Mouse (Mus musculus): ENCODE results near the gene Olfr1175-ps. TPM values are rescaled to one million over a fixed set of nuclear protein-coding genes. Genes with fewer than 3 reads are reported as not detected.

Gene Olfr1175-ps
- total RNA-seq (2015; ENCODE audit: low replicate concordance) (not detected in 2 replicates), total RNA-seq (2017; ENCODE audit: low replicate concordance) (not detected in 2 replicates)

DNA sequence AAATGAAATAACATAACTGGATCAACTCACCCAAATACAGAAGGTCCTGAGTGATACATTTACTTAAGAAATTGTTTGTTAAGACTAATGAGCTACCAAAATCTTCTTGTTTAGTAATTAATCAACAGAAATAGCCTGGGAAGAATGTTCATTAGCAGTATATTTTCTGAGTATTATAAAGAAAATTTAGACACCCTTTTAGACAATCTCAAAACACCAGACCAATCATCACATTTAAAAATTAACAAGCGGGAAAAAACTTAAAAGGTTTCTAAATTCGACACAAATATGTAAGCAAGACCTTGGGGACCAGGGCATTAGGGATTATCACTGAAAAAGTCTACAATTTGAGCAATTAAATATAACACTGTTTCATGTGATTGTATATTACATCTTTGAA is at the start of gene Olfr1175-ps:
TSS of gene Olfr1175-ps (minus strand) at position 101 of the 400 bp plus-strand sequence.
- ATAC-seq (replicated peaks; ENCODE audit: low FRiP score, poor library complexity, severe bottlenecking), result no peak

DNA sequence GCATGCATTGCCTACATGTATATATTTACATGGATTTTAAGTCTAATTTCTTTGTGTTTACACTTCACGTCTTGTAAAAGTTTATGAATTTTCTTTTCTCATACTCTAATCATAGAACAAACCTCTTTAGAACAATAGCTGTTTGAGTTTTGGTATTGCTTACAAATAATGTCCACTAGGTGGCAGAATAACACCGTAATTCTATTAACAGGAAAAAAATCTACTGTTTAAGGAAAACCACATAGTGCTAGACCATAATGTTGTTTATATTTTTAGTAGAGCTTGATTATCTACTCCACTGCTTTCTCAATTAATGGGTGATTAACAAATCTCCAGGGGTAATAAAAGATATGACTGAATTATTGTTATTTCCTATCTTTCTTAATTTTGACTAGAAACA is 29.3 kb upstream of the Olfr1175-ps start:
- ATAC-seq (replicated peaks; ENCODE audit: low FRiP score, poor library complexity, severe bottlenecking), result no peak

DNA sequence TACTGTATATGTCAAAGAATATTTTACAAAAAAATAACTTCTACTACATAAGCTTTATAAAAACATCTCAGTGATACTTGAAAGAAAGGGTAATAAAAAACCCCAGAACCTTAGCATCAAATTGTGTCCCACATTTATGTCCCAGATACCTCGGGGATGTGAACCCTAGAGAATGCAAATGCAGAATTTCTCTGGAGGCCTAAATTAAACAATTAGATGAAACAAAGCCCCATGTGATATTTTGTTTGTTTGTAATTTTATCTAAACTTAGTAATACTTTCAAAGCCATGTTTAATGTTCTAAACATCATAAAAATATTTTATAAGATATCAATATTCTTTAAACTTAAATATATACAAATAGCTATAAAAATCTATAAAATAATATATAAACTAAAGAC is 19.4 kb upstream of the Olfr1175-ps start, which contains the start of gene Olfr1177-ps:
TSS of gene Olfr1177-ps (minus strand) at position 101 of the 400 bp plus-strand sequence.
- ATAC-seq (replicated peaks; ENCODE audit: low FRiP score, poor library complexity, severe bottlenecking), result no peak

DNA sequence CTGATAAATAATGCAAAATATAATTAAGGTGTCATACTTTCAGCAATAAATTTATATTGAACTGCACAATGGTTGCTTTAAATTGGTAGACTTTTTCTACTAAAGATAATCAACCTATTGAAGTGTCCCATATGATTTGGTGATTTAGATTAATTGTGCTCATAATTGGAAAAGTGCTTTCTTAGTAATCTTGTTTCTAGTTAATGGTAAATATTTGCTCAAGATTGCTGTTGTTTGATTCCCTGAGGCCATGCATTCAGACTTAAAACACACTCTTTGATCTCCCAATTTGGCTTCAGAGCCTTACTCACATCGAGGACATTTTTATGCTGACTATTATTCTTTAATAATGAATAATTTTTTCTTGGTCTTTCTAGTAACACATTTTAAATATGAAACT is 9.4 kb upstream of the Olfr1175-ps start, which contains the start of gene Olfr1176:
TSS of gene Olfr1176 (plus strand) at position 301 of the 400 bp plus-strand sequence.
- no peak for ATAC-seq (replicated peaks; ENCODE audit: low FRiP score, poor library complexity, severe bottlenecking)

DNA sequence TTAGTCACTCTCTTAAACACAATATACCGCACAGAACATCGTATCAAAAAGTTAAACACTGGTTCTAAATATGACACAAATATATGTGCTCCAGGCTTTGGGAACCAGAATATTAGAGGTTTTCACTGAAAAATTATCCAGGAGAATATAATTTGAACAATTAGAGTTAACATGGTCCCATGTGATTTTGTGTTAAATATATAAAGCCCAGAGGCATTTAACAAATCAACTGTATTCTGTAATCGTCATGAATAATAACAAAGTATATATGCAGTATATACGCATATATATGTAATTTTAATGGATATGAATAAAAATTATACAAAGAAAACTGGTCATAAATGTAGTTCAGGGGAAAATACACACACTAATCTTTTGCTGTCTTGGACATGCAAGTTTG is 12.0 kb downstream of the Olfr1175-ps start, which contains the start of gene Olfr1174-ps:
TSS of gene Olfr1174-ps (minus strand) at position 101 of the 400 bp plus-strand sequence.
- no peak for ATAC-seq (replicated peaks; ENCODE audit: low FRiP score, poor library complexity, severe bottlenecking)

DNA sequence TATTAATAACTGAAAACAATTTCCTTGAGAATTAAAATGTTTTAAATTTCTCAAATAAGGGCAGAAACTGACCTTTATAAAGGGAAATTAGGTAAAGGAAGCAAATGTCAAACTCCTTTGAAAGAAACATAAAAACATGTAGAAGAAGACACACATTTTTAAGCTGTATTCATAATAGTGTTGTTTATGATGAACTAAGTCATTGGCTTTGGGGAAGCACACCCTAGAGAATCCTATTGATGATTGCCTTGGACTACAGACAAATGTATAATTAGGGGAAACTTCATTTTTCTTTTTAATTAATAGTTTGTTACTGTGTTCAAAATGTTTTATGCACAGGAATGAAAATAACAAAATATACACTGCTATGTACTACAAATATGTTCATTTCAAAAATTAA is 47.2 kb downstream of the Olfr1175-ps start, which contains the start of gene Olfr1173:
TSS of gene Olfr1173 (minus strand) at position 101 of the 400 bp plus-strand sequence.
- no peak for ATAC-seq (replicated peaks; ENCODE audit: low FRiP score, poor library complexity, severe bottlenecking)

Other genes with a start within 250 kb of the Olfr1175-ps start
- not detected in 2 replicates for gene Olfr1164, start 233.2 kb downstream of the Olfr1175-ps start, total RNA-seq (2015; ENCODE audit: low replicate concordance)
- not detected in 2 replicates for gene Olfr1164, start 233.2 kb downstream of the Olfr1175-ps start, total RNA-seq (2017; ENCODE audit: low replicate concordance)
- not detected in 2 replicates for gene Olfr1166, start 198.9 kb downstream of the Olfr1175-ps start, total RNA-seq (2015; ENCODE audit: low replicate concordance)
- gene Olfr1166, start 198.9 kb downstream of the Olfr1175-ps start, total RNA-seq (2017; ENCODE audit: low replicate concordance), result not detected in 2 replicates
- gene Olfr1167, start 172.0 kb downstream of the Olfr1175-ps start, total RNA-seq (2015; ENCODE audit: low replicate concordance), result not detected in 2 replicates
- gene Olfr1167, start 172.0 kb downstream of the Olfr1175-ps start, total RNA-seq (2017; ENCODE audit: low replicate concordance), result not detected in 2 replicates
- gene Olfr1168, start 145.3 kb downstream of the Olfr1175-ps start, total RNA-seq (2015; ENCODE audit: low replicate concordance), result not detected in 2 replicates
- gene Olfr1168, start 145.3 kb downstream of the Olfr1175-ps start, total RNA-seq (2017; ENCODE audit: low replicate concordance), result not detected in 2 replicates
- not detected in 2 replicates for gene Olfr1170, start 98.9 kb downstream of the Olfr1175-ps start, total RNA-seq (2015; ENCODE audit: low replicate concordance)
- gene Olfr1170, start 98.9 kb downstream of the Olfr1175-ps start, total RNA-seq (2017; ENCODE audit: low replicate concordance), result not detected in 2 replicates
- not detected in 2 replicates for gene Olfr1173, start 47.3 kb downstream of the Olfr1175-ps start, total RNA-seq (2015; ENCODE audit: low replicate concordance)
- gene Olfr1173, start 47.3 kb downstream of the Olfr1175-ps start, total RNA-seq (2017; ENCODE audit: low replicate concordance), result not detected in 2 replicates
- gene Olfr1174-ps, start 12.1 kb downstream of the Olfr1175-ps start, total RNA-seq (2015; ENCODE audit: low replicate concordance), result not detected in 2 replicates
- not detected in 2 replicates for gene Olfr1174-ps, start 12.1 kb downstream of the Olfr1175-ps start, total RNA-seq (2017; ENCODE audit: low replicate concordance)
- gene Olfr1176, start 9.5 kb upstream of the Olfr1175-ps start, total RNA-seq (2015; ENCODE audit: low replicate concordance), result not detected in 2 replicates
- not detected in 2 replicates for gene Olfr1176, start 9.5 kb upstream of the Olfr1175-ps start, total RNA-seq (2017; ENCODE audit: low replicate concordance)
- not detected in 2 replicates for gene Olfr1177-ps, start 19.3 kb upstream of the Olfr1175-ps start, total RNA-seq (2015; ENCODE audit: low replicate concordance)
- gene Olfr1177-ps, start 19.3 kb upstream of the Olfr1175-ps start, total RNA-seq (2017; ENCODE audit: low replicate concordance), result not detected in 2 replicates
- not detected in 2 replicates for gene Olfr1178, start 59.8 kb upstream of the Olfr1175-ps start, total RNA-seq (2015; ENCODE audit: low replicate concordance)
- not detected in 2 replicates for gene Olfr1178, start 59.8 kb upstream of the Olfr1175-ps start, total RNA-seq (2017; ENCODE audit: low replicate concordance)
- not detected in 2 replicates for gene Olfr1179, start 79.2 kb upstream of the Olfr1175-ps start, total RNA-seq (2015; ENCODE audit: low replicate concordance)
- not detected in 2 replicates for gene Olfr1179, start 79.2 kb upstream of the Olfr1175-ps start, total RNA-seq (2017; ENCODE audit: low replicate concordance)
- not detected in 2 replicates for gene Olfr1180, start 91.9 kb upstream of the Olfr1175-ps start, total RNA-seq (2015; ENCODE audit: low replicate concordance)
- not detected in 2 replicates for gene Olfr1180, start 91.9 kb upstream of the Olfr1175-ps start, total RNA-seq (2017; ENCODE audit: low replicate concordance)
- not detected in 2 replicates for gene Olfr1181, start 99.0 kb upstream of the Olfr1175-ps start, total RNA-seq (2015; ENCODE audit: low replicate concordance)
- not detected in 2 replicates for gene Olfr1181, start 99.0 kb upstream of the Olfr1175-ps start, total RNA-seq (2017; ENCODE audit: low replicate concordance)
- gene Gm13757, start 121.9 kb upstream of the Olfr1175-ps start, total RNA-seq (2015; ENCODE audit: low replicate concordance), result not detected in 2 replicates
- gene Gm13757, start 121.9 kb upstream of the Olfr1175-ps start, total RNA-seq (2017; ENCODE audit: low replicate concordance), result not detected in 2 replicates
- not detected in 2 replicates for gene Olfr1183, start 127.7 kb upstream of the Olfr1175-ps start, total RNA-seq (2015; ENCODE audit: low replicate concordance)
- gene Olfr1183, start 127.7 kb upstream of the Olfr1175-ps start, total RNA-seq (2017; ENCODE audit: low replicate concordance), result not detected in 2 replicates
- not detected in 2 replicates for gene Olfr1184, start 156.4 kb upstream of the Olfr1175-ps start, total RNA-seq (2015; ENCODE audit: low replicate concordance)
- not detected in 2 replicates for gene Olfr1184, start 156.4 kb upstream of the Olfr1175-ps start, total RNA-seq (2017; ENCODE audit: low replicate concordance)
- gene Olfr1185-ps1, start 166.1 kb upstream of the Olfr1175-ps start, total RNA-seq (2015; ENCODE audit: low replicate concordance), result not detected in 2 replicates
- not detected in 2 replicates for gene Olfr1185-ps1, start 166.1 kb upstream of the Olfr1175-ps start, total RNA-seq (2017; ENCODE audit: low replicate concordance)
- gene Olfr1186, start 191.3 kb upstream of the Olfr1175-ps start, total RNA-seq (2015; ENCODE audit: low replicate concordance), result not detected in 2 replicates
- gene Olfr1186, start 191.3 kb upstream of the Olfr1175-ps start, total RNA-seq (2017; ENCODE audit: low replicate concordance), result not detected in 2 replicates
- gene Olfr1188, start 229.7 kb upstream of the Olfr1175-ps start, total RNA-seq (2015; ENCODE audit: low replicate concordance), result not detected in 2 replicates
- not detected in 2 replicates for gene Olfr1188, start 229.7 kb upstream of the Olfr1175-ps start, total RNA-seq (2017; ENCODE audit: low replicate concordance)

Measured in erythroid progenitor cell, adult 5-6 weeks (primary cell).